Mouse (Mus musculus): ENCODE measurements around the gene Ddrgk1. TPM values are rescaled to one million over a fixed set of nuclear protein-coding genes. Genes with fewer than 3 reads are reported as not detected.

Ddrgk1 gene
- polyA plus RNA-seq, 1 experiment from 2014 or later = 199 TPM

Other genes with a start within 250 kb of the Ddrgk1 start
- gene Vps16, start 240.3 kb downstream of the Ddrgk1 start, polyA plus RNA-seq (2018) = 40.1 to 54.6 TPM (median 47.9 TPM) in 3 replicates
- 9.0 to 12.8 TPM (median 11.4 TPM) in 3 replicates for gene Pced1a, start 240.0 kb downstream of the Ddrgk1 start, polyA plus RNA-seq (2018)
- 146 to 403 TPM (median 209 TPM) in 3 replicates for gene Ptpra, start 214.4 kb downstream of the Ddrgk1 start, polyA plus RNA-seq (2018)
- 14.0 to 43.6 TPM (median 23.4 TPM) in 3 replicates for gene Mrps26, start 100.9 kb downstream of the Ddrgk1 start, polyA plus RNA-seq (2018)
- not detected in 3 replicates for gene Oxt, start 88.5 kb downstream of the Ddrgk1 start, polyA plus RNA-seq (2018)
- not detected in 3 replicates for gene Avp, start 82.1 kb downstream of the Ddrgk1 start, polyA plus RNA-seq (2018)
- gene Fastkd5, start 34.6 kb downstream of the Ddrgk1 start, polyA plus RNA-seq (2018) = 5.1 to 6.4 TPM (median 6.0 TPM) in 3 replicates
- 3.2 to 4.9 TPM (median 3.9 TPM) in 3 replicates for gene Ubox5, start 34.6 kb downstream of the Ddrgk1 start, polyA plus RNA-seq (2018)
- 1.2 to 1.6 TPM (median 1.4 TPM) in 3 replicates for gene Lzts3, start 21.9 kb downstream of the Ddrgk1 start, polyA plus RNA-seq (2018)
- 15.9 to 46.2 TPM (median 32.9 TPM) in 3 replicates for gene Itpa, start 3.0 kb upstream of the Ddrgk1 start, polyA plus RNA-seq (2018)
- 0.10 to 0.53 TPM (median 0.38 TPM) in 3 replicates for gene Slc4a11, start 32.9 kb upstream of the Ddrgk1 start, polyA plus RNA-seq (2018)
- gene 4930402H24Rik, start 241.7 kb upstream of the Ddrgk1 start, polyA plus RNA-seq (2018) = 12.1 to 15.5 TPM (median 12.6 TPM) in 3 replicates
- gene Atrn, start 241.8 kb upstream of the Ddrgk1 start, polyA plus RNA-seq (2018) = 10.6 to 13.5 TPM (median 13.4 TPM) in 3 replicates